Mouse (Mus musculus) intestine, embryonic 16.5 days (tissue): ENCODE results near the gene Sept9. TPM values are rescaled to one million over a fixed set of nuclear protein-coding genes. Genes with fewer than 3 reads are reported as not detected.

Experiments
- ATAC-seq: fragments of 200-750 bp; cut with Nextera tagmentation; 2 replicates; pipeline ENCODE4 v1.8.0; 2017; ENCODE audit warnings: moderate TSS enrichment, moderate library complexity
- H3K27ac ChIP-seq: fragments of 300-500 bp; sonication (generic); 2 replicates; pipeline ENCODE4 v1.5.1; 2014; ENCODE audit warnings: mild to moderate bottlenecking, low read length
- H3K27me3 ChIP-seq: fragments of 300-500 bp; sonication (generic); replicated peaks from 2 replicates; pipeline ENCODE4 v1.6.1; 2014; ENCODE audit warnings: low read length, control low read depth, mixed read lengths; ENCODE audit not compliant: control insufficient read depth, insufficient read depth
- H3K36me3 ChIP-seq: fragments of 300-500 bp; sonication (generic); 2 replicates; pipeline ENCODE4 v1.6.1; 2014; ENCODE audit warnings: low read length, control low read depth; ENCODE audit not compliant: control insufficient read depth, insufficient read depth
- H3K4me1 ChIP-seq: fragments of 300-500 bp; sonication (generic); 2 replicates; pipeline ENCODE4 v1.6.1; 2014; ENCODE audit warnings: low read length, control low read depth, mixed read lengths; ENCODE audit not compliant: control insufficient read depth, insufficient read depth
- H3K4me2 ChIP-seq: fragments of 300-500 bp; sonication (generic); 2 replicates; pipeline ENCODE4 v1.6.1; 2014; ENCODE audit warnings: low read depth, low read length, control low read depth
- H3K4me3 ChIP-seq: fragments of 300-500 bp; sonication (generic); 2 replicates; pipeline ENCODE4 v1.5.1; 2014; ENCODE audit warnings: mild to moderate bottlenecking, low read length
- H3K9ac ChIP-seq: fragments of 300-500 bp; sonication (generic); 2 replicates; pipeline ENCODE4 v1.6.1; 2014; ENCODE audit warnings: low read depth, low read length
- H3K9me3 ChIP-seq: fragments of 300-500 bp; sonication (generic); 2 replicates; pipeline ENCODE4 v1.6.1; 2016; ENCODE audit warnings: low read length, control low read depth; ENCODE audit not compliant: control insufficient read depth
- WGBS: fragments of 180-500 bp; shearing (Covaris S2); extraction: QIAGEN DNeasy Blood & Tissue Kit; methylation state at CpG from one replicate; pipeline ENCODE4 v1.1.7; 2014; 5-methylcytosine and 5-hydroxymethylcytosine counted together
- polyA plus RNA-seq: library from polyadenylated mRNA; unstranded; fragments of >200 nt; fragmentation: Nextera tagmentation; extraction: Ambion mirVana; gene quantifications from 2 replicates; pipeline ENCODE4 v1.2.1, GENCODE M21; 2015

Gene Sept9
- polyA plus RNA-seq, 1 experiment from 2014 or later = 183 TPM

DNA sequence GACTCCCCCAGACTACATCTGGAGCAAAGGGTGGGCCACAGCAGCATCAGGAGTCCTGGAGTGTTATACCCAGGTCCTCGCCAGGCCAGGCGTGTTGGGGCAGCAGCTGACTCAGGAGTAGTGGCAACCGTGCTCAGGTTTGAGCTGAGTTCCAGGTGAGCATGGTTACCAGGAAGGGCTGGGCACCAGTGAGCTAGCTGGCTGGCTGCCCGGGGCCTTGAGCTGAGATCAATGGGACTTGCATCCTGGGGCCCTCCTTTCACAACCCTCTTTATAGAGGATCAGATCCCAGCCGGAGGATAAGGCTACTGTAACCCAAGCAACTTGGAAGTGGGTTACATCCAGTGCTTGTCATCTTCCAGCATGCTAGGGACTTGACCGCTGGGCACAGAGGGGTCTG, 5.6 kb downstream of the Sept9 start:
- Histone ChIP-seq H3K9ac (peak overlapping the region; percentile 44), H3K27me3 (no peaks in the 10 kb centered on the region), H3K4me3 (no peak overlapping the region), H3K36me3 (no peaks in the 10 kb centered on the region), H3K27ac (peak overlapping the region; percentile 83), H3K9me3 (no peaks in the 10 kb centered on the region), H3K4me1 (peaks cover 31% of the 10 kb centered on the region), H3K4me2 (no peak overlapping the region; the same call in 1 of the 2 replicates)
- peak; percentile 83 for ATAC-seq
- 67% methylated on average over 6 of the region's 6 CpGs for WGBS

- H3K27ac ChIP-seq = peak overlapping the region; percentile 83; the same call in 1 of the 2 replicates
- ATAC-seq = peak; percentile 53; the same call in 1 of the 2 replicates
- no peaks in the 10 kb centered on the region for H3K36me3 ChIP-seq
- no peak overlapping the region for H3K4me3 ChIP-seq
- no peak overlapping the region for H3K4me2 ChIP-seq
- 72% methylated on average over 9 of the region's 9 CpGs for WGBS
- 0 out of 2 replicates have a peak overlapping the region, but pooled peaks have one; percentile 44 for H3K9ac ChIP-seq
- H3K9me3 ChIP-seq = no peaks in the 10 kb centered on the region
- peaks cover 29% of the 10 kb centered on the region for H3K4me1 ChIP-seq
- no peaks in the 10 kb centered on the region for H3K27me3 ChIP-seq
Observed at GRCm38 (mm10) chr11:117205447-117205846, 6.0 kb downstream of the Sept9 start.

GRCm38 (mm10) chr11:117207436-117207835, 8.0 kb downstream of the Sept9 start:
- H3K36me3 ChIP-seq = no peaks in the 10 kb centered on the region
- peaks cover 21% of the 10 kb centered on the region for H3K4me1 ChIP-seq
- H3K9ac ChIP-seq = no peak overlapping the region
- no peak for ATAC-seq
- no peak overlapping the region for H3K4me2 ChIP-seq
- 82% methylated on average over 5 of the region's 5 CpGs for WGBS
- H3K9me3 ChIP-seq = no peaks in the 10 kb centered on the region
- no peaks in the 10 kb centered on the region for H3K27me3 ChIP-seq
- H3K27ac ChIP-seq = no peak overlapping the region
- no peak overlapping the region for H3K4me3 ChIP-seq

GRCm38 (mm10) chr11:117208151-117208673, 8.8 kb downstream of the Sept9 start:
- no peaks in the 10 kb centered on the region for H3K27me3 ChIP-seq
- no peak overlapping the region for H3K4me2 ChIP-seq
- H3K4me1 ChIP-seq = peaks cover 22% of the 10 kb centered on the region
- H3K9me3 ChIP-seq = no peaks in the 10 kb centered on the region
- H3K27ac ChIP-seq = no peak overlapping the region
- ATAC-seq = no peak
- H3K4me3 ChIP-seq = no peak overlapping the region
- no peaks in the 10 kb centered on the region for H3K36me3 ChIP-seq
- H3K9ac ChIP-seq = no peak overlapping the region
- WGBS = 74% methylated on average over 8 of the region's 8 CpGs

DNA sequence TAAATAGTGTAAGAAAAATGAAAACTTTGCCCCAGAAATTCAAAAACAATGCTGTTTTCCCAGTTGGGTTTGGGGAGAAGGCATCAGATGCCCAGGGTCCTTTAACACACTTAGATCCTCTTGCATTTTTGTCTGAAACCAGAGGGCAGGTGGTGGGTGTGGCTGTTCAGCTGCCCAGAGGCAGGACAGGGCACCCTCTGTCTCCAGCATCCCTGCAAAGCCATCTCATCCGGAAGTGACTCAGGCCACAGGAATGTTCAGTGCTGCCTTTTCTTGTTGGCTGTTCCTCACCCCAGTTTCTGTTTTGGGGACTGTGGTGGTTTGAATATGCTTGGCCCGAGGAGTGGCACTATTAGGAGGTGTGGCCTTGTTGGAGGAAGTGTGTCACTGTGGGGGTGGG, 17.3 kb downstream of the Sept9 start:
- Histone ChIP-seq H3K36me3 (no peaks in the 10 kb centered on the region), H3K4me3 (no peak overlapping the region), H3K9me3 (no peaks in the 10 kb centered on the region), H3K4me2 (no peak overlapping the region), H3K27me3 (no peaks in the 10 kb centered on the region), H3K9ac (no peak overlapping the region), H3K4me1 (0 out of 2 replicates have a peak, but pooled peaks cover 3% of the 10 kb centered on the region), H3K27ac (no peak overlapping the region)
- ATAC-seq = no peak
- 70% methylated on average over 2 of the region's 2 CpGs for WGBS

- Histone ChIP-seq H3K9ac (no peak overlapping the region), H3K4me3 (no peak overlapping the region), H3K27me3 (no peaks in the 10 kb centered on the region), H3K4me1 (peaks cover 6% of the 10 kb centered on the region; the same call in 1 of the 2 replicates), H3K27ac (no peak overlapping the region), H3K9me3 (no peaks in the 10 kb centered on the region), H3K36me3 (no peaks in the 10 kb centered on the region), H3K4me2 (no peak overlapping the region)
- 86% methylated on average over 6 of the region's 6 CpGs for WGBS
- no peak for ATAC-seq
Observed at GRCm38 (mm10) chr11:117218070-117218469, 18.6 kb downstream of the Sept9 start.

GRCm38 (mm10) chr11:117218498-117218897, 19.0 kb downstream of the Sept9 start:
- 87% methylated on average over 6 of the region's 6 CpGs for WGBS
- ATAC-seq = no peak
- Histone ChIP-seq H3K9ac (no peak overlapping the region), H3K9me3 (no peaks in the 10 kb centered on the region), H3K27me3 (no peaks in the 10 kb centered on the region), H3K27ac (no peak overlapping the region), H3K4me1 (peaks cover 3% of the 10 kb centered on the region; the same call in 1 of the 2 replicates), H3K36me3 (no peaks in the 10 kb centered on the region), H3K4me3 (no peak overlapping the region), H3K4me2 (no peak overlapping the region)

- no peak overlapping the region for H3K9ac ChIP-seq
- H3K9me3 ChIP-seq = no peaks in the 10 kb centered on the region
- H3K27ac ChIP-seq = no peak overlapping the region
- H3K4me3 ChIP-seq = no peak overlapping the region
- ATAC-seq = no peak
- no peak overlapping the region for H3K4me2 ChIP-seq
- peaks cover 5% of the 10 kb centered on the region; the same call in 1 of the 2 replicates for H3K4me1 ChIP-seq
- no peaks in the 10 kb centered on the region for H3K27me3 ChIP-seq
- H3K36me3 ChIP-seq = no peaks in the 10 kb centered on the region
- WGBS = 94% methylated on average over 8 of the region's 8 CpGs
Observed at GRCm38 (mm10) chr11:117220777-117221176, 21.3 kb downstream of the Sept9 start.

DNA sequence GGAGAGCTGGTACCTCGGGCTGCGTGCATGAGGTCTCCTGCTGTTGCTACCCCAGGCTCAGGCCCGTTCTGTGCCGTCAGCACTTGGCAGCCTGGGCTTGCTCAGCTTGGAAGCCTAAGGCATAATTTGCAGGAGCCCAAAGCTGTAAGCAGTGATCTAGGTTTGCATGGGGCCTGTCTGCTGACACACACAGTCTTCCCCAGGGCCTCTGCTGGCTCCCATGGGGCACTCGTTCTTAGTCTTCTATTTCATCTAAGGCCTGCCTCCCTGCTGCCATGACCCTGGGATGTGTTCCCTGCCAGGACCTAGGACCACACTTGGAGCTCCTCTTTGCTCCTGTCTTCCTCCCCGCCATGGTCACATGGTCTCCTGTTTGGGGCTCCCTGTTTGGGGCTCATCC, 21.7 kb downstream of the Sept9 start:
- H3K36me3 ChIP-seq = no peaks in the 10 kb centered on the region
- H3K27me3 ChIP-seq = no peaks in the 10 kb centered on the region
- no peak overlapping the region for H3K9ac ChIP-seq
- H3K27ac ChIP-seq = no peak overlapping the region
- H3K4me2 ChIP-seq = no peak overlapping the region
- no peaks in the 10 kb centered on the region for H3K9me3 ChIP-seq
- H3K4me1 ChIP-seq = peaks cover 9% of the 10 kb centered on the region
- ATAC-seq = no peak
- no peak overlapping the region for H3K4me3 ChIP-seq
- 73% methylated on average over 6 of the region's 6 CpGs for WGBS

DNA sequence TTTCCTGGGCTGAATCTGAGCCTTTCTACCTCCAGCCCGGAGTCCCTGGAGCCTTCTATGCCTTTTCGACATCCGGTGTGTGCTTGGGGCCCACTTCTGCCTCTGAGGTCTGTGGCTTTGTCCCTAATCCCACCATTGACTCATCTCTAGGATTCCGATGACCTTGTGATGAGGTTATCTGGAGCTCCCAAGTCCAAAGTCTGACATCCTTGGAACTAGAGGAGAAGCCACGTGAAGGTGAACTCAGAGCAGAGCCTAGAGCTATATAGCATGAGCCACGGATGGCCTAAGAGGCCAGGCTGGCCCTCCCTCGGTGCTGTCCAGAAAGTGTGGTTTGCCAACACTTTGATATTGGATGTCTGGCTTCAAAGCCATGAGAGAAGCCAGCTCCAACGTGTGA, 23.4 kb downstream of the Sept9 start:
- Histone ChIP-seq H3K36me3 (no peaks in the 10 kb centered on the region), H3K9me3 (no peaks in the 10 kb centered on the region), H3K4me1 (peaks cover 13% of the 10 kb centered on the region), H3K27ac (no peak overlapping the region), H3K4me2 (no peak overlapping the region), H3K27me3 (no peaks in the 10 kb centered on the region), H3K9ac (no peak overlapping the region), H3K4me3 (no peak overlapping the region)
- WGBS = 62% methylated on average over 8 of the region's 8 CpGs
- 0 out of 2 replicates have a peak, but pooled peaks have one; percentile 31 for ATAC-seq
